Mouse (Mus musculus) limb, embryonic 15.5 days (tissue): ENCODE results near the gene Arfgap3. TPM values are rescaled to one million over a fixed set of nuclear protein-coding genes. Genes with fewer than 3 reads are reported as not detected.

Experiments used
- polyA plus RNA-seq: library from polyadenylated mRNA; unstranded; fragments of >200 nt; fragmentation: Nextera tagmentation; extraction: Ambion mirVana; gene quantifications from 2 replicates; pipeline ENCODE4 v1.2.1, GENCODE M21; 2015

Gene Arfgap3
- polyA plus RNA-seq, 1 experiment from 2014 or later, result 60.8 TPM

Other genes with a start within 250 kb of the Arfgap3 start
- gene Rrp7a, start 227.4 kb downstream of the Arfgap3 start, polyA plus RNA-seq, result 66.9 and 67.3 TPM in 2 replicates
- gene Poldip3, start 200.9 kb downstream of the Arfgap3 start, polyA plus RNA-seq, result 134 and 137 TPM in 2 replicates
- 152 and 185 TPM in 2 replicates for gene Cyb5r3, start 177.7 kb downstream of the Arfgap3 start, polyA plus RNA-seq
- gene A4galt, start 98.5 kb downstream of the Arfgap3 start, polyA plus RNA-seq, result 5.7 and 8.3 TPM in 2 replicates
- 57.2 and 65.8 TPM in 2 replicates for gene Pacsin2, start 114.4 kb upstream of the Arfgap3 start, polyA plus RNA-seq
- gene Ttll1, start 160.6 kb upstream of the Arfgap3 start, polyA plus RNA-seq, result 19.1 and 19.3 TPM in 2 replicates
- gene Bik, start 176.6 kb upstream of the Arfgap3 start, polyA plus RNA-seq, result 4.1 and 5.0 TPM in 2 replicates
- 56.4 and 69.4 TPM in 2 replicates for gene Tspo, start 213.3 kb upstream of the Arfgap3 start, polyA plus RNA-seq
- 28.8 and 31.5 TPM in 2 replicates for gene Mcat, start 213.5 kb upstream of the Arfgap3 start, polyA plus RNA-seq
- 33.2 and 36.5 TPM in 2 replicates for gene Ttll12, start 244.9 kb upstream of the Arfgap3 start, polyA plus RNA-seq